Mouse (Mus musculus) testis, adult 2 months (tissue): ENCODE measurements around the gene Sbf1. TPM values are rescaled to one million over a fixed set of nuclear protein-coding genes. Genes with fewer than 3 reads are reported as not detected.
A peak's percentile ranks its signal among the peaks of the same experiment; 100 is the strongest.

Experiments
- H3K27ac ChIP-seq: fragments of 200-500 bp; 2 replicates; pipeline ENCODE4 v1.5.1; 2012; ENCODE audit warnings: low read depth, low read length; ENCODE audit not compliant: control insufficient read depth, insufficient read depth
- H3K27me3 ChIP-seq: fragments of 200-500 bp; 2 replicates; pipeline ENCODE4 v1.6.1; 2012; ENCODE audit warnings: mild to moderate bottlenecking, low read length, moderate library complexity; ENCODE audit not compliant: control insufficient read depth, insufficient read depth
- H3K36me3 ChIP-seq: fragments of 200-500 bp; 2 replicates; pipeline ENCODE4 v1.6.1; 2012; ENCODE audit warnings: mild to moderate bottlenecking, low read length; ENCODE audit not compliant: control insufficient read depth, insufficient read depth
- H3K4me1 ChIP-seq: fragments of 200-500 bp; 2 replicates; pipeline ENCODE4 v1.6.1; 2012; ENCODE audit warnings: low read length; ENCODE audit not compliant: control insufficient read depth, insufficient read depth
- H3K4me3 ChIP-seq: fragments of 200-500 bp; 2 replicates; pipeline ENCODE4 v1.5.1; 2012; ENCODE audit warnings: low read depth, mild to moderate bottlenecking, low read length, moderate library complexity, mixed read lengths; ENCODE audit not compliant: control insufficient read depth
- CTCF ChIP-seq: fragments of 200-500 bp; IDR thresholded peaks from 2 replicates; pipeline ENCODE4 v1.5.1; 2012; ENCODE audit warnings: low read depth, mild to moderate bottlenecking, inconsistent platforms, low read length, moderate library complexity; ENCODE audit not compliant: control insufficient read depth, insufficient read depth, insufficient replicate concordance
- POLR2A ChIP-seq: fragments of 200-500 bp; IDR thresholded peaks from 2 replicates; pipeline ENCODE4 v1.6.1; 2012; ENCODE audit warnings: low read depth, mild to moderate bottlenecking, inconsistent platforms, low read length, moderate library complexity; ENCODE audit not compliant: control insufficient read depth
- polyA plus RNA-seq: library from polyadenylated mRNA; depleted of rRNA; stranded (reverse); fragments of >200 nt; gene quantifications from 2 replicates; pipeline ENCODE4 v1.2.3, GENCODE M21; 2012

Sbf1 gene
- polyA plus RNA-seq, 1 experiment = 170 TPM

DNA sequence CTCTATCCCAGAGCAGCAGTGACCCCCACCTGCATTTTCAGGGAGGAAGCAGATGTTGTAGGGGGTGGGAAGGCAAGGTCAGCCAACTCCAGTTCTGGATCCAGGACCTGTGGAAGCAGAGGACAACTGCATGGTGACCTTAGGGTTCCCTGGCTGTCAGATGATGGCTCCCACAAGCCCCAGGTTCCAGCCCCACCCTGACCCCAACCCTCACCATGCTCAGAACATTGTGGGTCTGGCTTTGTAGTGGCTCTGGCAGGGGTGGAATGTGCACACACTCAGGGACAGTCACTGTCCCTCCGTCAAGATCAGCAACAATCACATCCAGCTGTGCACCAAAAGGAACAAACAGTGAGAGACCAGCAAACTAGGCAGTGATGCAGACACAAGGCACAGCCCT is 9.1 kb downstream of the Sbf1 start:
- Histone ChIP-seq H3K27me3 (no peaks in the 10 kb centered on the region), H3K27ac (no peak overlapping the region), H3K4me3 (no peak overlapping the region), H3K36me3 (peaks cover 3% of the 10 kb centered on the region), H3K4me1 (no peaks in the 10 kb centered on the region; the same call in 1 of the 2 replicates)
- TF ChIP-seq POLR2A = peak; percentile 37; the same call in 1 of the 2 replicates
- TF ChIP-seq CTCF = no peak

DNA sequence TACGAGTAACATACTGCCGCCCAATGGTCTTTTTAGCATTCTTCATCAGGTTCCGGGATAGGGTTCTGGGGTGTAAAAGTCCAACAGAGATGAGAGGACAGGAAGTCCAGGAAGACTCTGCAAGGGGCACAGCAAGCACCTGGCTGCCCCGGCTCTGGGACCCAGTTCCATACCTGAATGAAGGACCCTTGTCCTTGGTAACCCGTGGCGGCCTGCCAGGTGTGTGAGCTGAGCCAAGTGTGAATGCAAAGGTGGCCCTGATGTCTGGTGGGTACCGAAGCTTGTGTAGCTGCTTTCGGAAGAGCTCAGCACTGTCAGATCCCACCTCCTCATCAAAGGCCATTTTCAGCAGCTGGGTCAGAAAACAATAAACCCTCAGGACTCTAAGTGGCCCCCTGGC is 14.5 kb downstream of the Sbf1 start:
- H3K27me3 ChIP-seq = no peaks in the 10 kb centered on the region
- peaks cover 8% of the 10 kb centered on the region for H3K36me3 ChIP-seq
- no peak overlapping the region for H3K27ac ChIP-seq
- H3K4me1 ChIP-seq = no peaks in the 10 kb centered on the region
- TF ChIP-seq POLR2A = no peak
- no peak for TF ChIP-seq CTCF
- H3K4me3 ChIP-seq = no peak overlapping the region

DNA sequence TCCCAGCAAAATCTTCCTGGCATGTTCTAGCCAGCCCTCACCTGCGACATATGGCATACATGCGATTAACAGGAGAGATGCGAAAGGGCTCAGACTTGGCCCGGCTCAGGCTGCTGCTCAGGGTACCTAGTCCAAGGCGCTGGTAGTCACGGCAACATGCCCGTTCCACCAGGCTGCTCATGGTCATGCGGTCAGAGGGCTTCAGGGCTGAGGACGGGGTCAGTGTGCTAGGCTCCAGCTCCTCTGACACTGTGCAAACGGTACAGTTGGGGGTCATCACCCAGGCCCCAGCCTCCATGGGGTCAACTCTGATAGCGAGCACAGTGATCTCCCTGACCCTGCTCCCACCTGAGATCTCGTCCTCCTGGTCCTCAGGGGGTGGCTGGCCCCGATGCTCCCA is 14.9 kb downstream of the Sbf1 start:
- TF ChIP-seq CTCF (no peak), POLR2A (no peak)
- no peak overlapping the region for H3K4me3 ChIP-seq
- H3K4me1 ChIP-seq = no peaks in the 10 kb centered on the region
- no peaks in the 10 kb centered on the region for H3K27me3 ChIP-seq
- H3K36me3 ChIP-seq = peaks cover 8% of the 10 kb centered on the region
- H3K27ac ChIP-seq = no peak overlapping the region

DNA sequence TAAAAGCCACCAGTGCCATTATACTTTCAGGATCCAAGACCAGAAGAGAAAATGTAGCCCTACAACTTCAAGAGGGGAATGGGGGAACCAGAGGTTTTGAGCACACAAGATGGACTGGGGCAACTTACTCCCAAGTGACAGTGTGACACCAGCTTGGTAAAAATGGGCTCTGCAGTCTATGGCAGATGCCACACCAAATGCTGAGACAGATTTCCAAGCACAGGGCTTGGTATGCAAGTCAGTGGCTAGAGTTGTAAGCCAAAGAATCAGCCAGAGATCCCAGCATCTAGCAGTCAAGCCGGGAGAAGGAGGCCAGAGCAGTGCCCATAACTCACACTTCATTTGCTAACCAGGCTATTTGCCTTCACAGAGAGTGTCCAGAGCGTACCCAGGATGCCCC is 17.4 kb downstream of the Sbf1 start:
- no peaks in the 10 kb centered on the region for H3K27me3 ChIP-seq
- H3K4me3 ChIP-seq = no peak overlapping the region
- H3K4me1 ChIP-seq = no peaks in the 10 kb centered on the region
- H3K27ac ChIP-seq = no peak overlapping the region
- TF ChIP-seq CTCF (no peak), POLR2A (no peak)
- peaks cover 7% of the 10 kb centered on the region for H3K36me3 ChIP-seq

DNA sequence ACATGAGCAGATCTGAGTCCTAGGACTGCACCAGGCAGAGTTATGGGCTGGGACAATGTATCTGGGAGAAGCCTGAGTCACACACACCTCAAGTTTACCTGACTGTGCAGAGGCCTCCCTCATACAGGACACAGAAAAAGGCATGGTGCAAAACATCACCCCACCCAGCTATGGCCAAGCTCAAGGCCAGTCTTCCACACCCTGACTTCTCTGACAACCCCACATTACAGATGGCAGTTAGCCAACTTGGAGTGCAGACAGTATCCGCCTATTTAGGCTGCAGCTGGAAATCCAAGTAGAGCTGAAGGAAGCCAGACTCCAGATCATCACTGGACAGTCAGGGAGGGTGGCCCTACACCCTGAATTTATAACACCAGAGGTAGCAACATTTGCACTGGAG is 18.6 kb downstream of the Sbf1 start:
- Histone ChIP-seq H3K27me3 (no peaks in the 10 kb centered on the region), H3K27ac (no peak overlapping the region), H3K4me1 (no peaks in the 10 kb centered on the region), H3K36me3 (peaks cover 5% of the 10 kb centered on the region), H3K4me3 (no peak overlapping the region)
- TF ChIP-seq CTCF (no peak), POLR2A (no peak)

DNA sequence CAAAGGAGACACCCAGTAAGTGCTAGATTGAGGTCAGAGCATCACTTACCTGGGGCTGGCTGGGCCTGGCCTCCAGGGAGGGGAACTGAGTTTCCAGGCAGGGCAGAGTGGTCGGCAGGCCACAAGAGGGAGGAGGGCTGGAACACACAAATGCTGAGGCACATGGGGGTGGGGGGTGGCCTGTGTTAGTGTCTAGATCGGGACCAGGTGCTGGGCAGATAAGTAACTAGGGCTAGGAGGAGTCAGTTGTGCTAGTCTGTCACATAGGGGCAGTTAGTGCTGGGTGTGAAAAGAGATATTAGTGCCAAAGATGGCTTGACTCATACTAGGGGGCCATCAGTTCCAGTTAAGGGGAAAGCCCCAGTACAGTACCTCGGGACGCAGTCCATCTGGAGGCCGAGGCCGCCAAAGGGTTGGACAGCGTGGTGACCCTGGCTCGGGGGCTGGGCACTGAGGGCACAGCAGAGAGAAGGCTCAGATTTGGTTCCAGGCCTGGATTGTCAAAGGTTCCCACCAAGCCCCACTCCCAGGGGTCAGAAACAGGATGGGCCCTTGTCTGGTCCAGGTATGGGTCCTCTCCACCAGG is 19.4 kb downstream of the Sbf1 start:
- H3K27ac ChIP-seq = no peak overlapping the region
- TF ChIP-seq CTCF (no peak), POLR2A (no peak)
- H3K36me3 ChIP-seq = peaks cover 5% of the 10 kb centered on the region
- no peaks in the 10 kb centered on the region for H3K27me3 ChIP-seq
- no peaks in the 10 kb centered on the region for H3K4me1 ChIP-seq
- H3K4me3 ChIP-seq = no peak overlapping the region

DNA sequence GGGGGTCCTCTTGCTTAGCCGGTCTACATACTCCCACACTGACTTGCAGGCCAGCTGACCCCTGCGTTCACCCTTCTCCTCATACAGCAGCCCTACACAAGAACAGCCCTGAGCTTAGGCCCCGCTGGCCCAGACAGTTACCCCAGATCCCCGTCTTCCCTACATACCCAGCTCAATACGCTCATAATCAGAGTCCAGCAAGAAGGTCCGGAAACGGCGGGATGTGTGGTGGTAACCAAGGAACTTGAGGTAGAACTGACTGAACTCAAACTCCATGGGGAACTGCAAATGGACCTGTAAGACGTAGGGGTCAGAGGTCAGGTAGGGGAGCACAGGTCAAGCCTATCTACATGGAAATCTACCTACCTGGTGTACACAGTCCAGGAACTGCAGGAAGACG is 21.3 kb downstream of the Sbf1 start:
- H3K4me1 ChIP-seq = no peaks in the 10 kb centered on the region
- peaks cover 3% of the 10 kb centered on the region for H3K36me3 ChIP-seq
- no peak for TF ChIP-seq CTCF
- TF ChIP-seq POLR2A = no peak
- H3K27ac ChIP-seq = no peak overlapping the region
- no peak overlapping the region for H3K4me3 ChIP-seq
- no peaks in the 10 kb centered on the region for H3K27me3 ChIP-seq

DNA sequence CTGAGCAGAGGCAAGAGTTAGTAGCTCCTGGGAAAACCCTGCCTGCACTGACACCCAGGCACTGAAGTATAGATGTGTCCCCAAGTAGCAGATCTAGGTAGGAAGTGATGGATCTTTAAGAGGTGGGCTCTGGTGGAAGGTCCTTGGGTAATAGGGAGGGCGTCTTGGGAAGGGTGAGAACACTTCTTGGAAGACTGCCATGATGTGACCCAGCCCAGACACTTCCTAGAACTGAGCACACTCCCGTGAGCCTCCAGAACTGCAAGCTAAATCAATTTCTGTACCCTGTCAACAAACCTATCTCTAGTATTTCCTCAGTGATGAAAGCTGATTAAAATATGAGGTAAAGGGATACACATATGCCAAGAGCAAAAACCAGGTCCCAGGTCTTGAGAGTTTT is 22.3 kb downstream of the Sbf1 start:
- H3K36me3 ChIP-seq = peaks cover 6% of the 10 kb centered on the region
- H3K27ac ChIP-seq = no peak overlapping the region
- H3K4me1 ChIP-seq = no peaks in the 10 kb centered on the region
- no peaks in the 10 kb centered on the region for H3K27me3 ChIP-seq
- TF ChIP-seq POLR2A (no peak), CTCF (no peak)
- H3K4me3 ChIP-seq = no peak overlapping the region
